Mouse (Mus musculus) limb, embryonic 14.5 days (tissue): ENCODE data around the gene Cfap97d1. TPM values are rescaled to one million over a fixed set of nuclear protein-coding genes. Genes with fewer than 3 reads are reported as not detected.

Experiments
- ATAC-seq: fragments of 200-750 bp; cut with Nextera tagmentation; 2 replicates; pipeline ENCODE4 v1.8.0; 2017; ENCODE audit warnings: low read depth, moderate number of reproducible peaks, moderate TSS enrichment; ENCODE audit not compliant: low FRiP score
- DNase-seq: peaks from one replicate; pipeline ENCODE4 v3.0.0-alpha.2; 2015; ENCODE audit warnings: low spot score
- H3K27ac ChIP-seq: fragments of 300-500 bp; sonication (generic); replicated peaks from 2 replicates; pipeline ENCODE4 v1.5.1; 2014; ENCODE audit warnings: low read depth, mild to moderate bottlenecking, low read length, moderate library complexity, mixed read lengths
- H3K27me3 ChIP-seq: fragments of 300-500 bp; sonication (generic); 2 replicates; pipeline ENCODE4 v1.6.1; 2014; ENCODE audit warnings: low read length, mixed read lengths; ENCODE audit not compliant: control insufficient read depth, insufficient read depth
- H3K36me3 ChIP-seq: fragments of 300-500 bp; sonication (generic); 2 replicates; pipeline ENCODE4 v1.6.1; 2014; ENCODE audit warnings: mild to moderate bottlenecking, low read length, moderate library complexity, mixed read lengths; ENCODE audit not compliant: control insufficient read depth, insufficient read depth
- H3K4me1 ChIP-seq: fragments of 300-500 bp; sonication (generic); 2 replicates; pipeline ENCODE4 v1.6.1; 2014; ENCODE audit warnings: antibody characterized with exemption, low read length, mixed read lengths; ENCODE audit not compliant: control insufficient read depth, insufficient read depth
- H3K4me2 ChIP-seq: fragments of 300-500 bp; sonication (generic); replicated peaks from 2 replicates; pipeline ENCODE4 v1.6.1; 2014; ENCODE audit warnings: low read depth, mild to moderate bottlenecking, low read length, moderate library complexity; ENCODE audit not compliant: severe bottlenecking
- H3K4me3 ChIP-seq: fragments of 300-500 bp; sonication (generic); replicated peaks from 2 replicates; pipeline ENCODE4 v1.5.1; 2014; ENCODE audit warnings: low read length
- H3K9ac ChIP-seq: fragments of 300-500 bp; sonication (generic); 2 replicates; pipeline ENCODE4 v1.6.1; 2014; ENCODE audit warnings: mild to moderate bottlenecking, low read depth, low read length, moderate library complexity; ENCODE audit not compliant: severe bottlenecking
- H3K9me3 ChIP-seq: fragments of 300-500 bp; sonication (generic); 2 replicates; pipeline ENCODE4 v1.6.1; 2016; ENCODE audit warnings: low read length; ENCODE audit not compliant: control insufficient read depth
- POLR2A ChIP-seq: fragments of 200-500 bp; IDR thresholded peaks from 2 replicates; pipeline ENCODE4 v1.8.0; 2012; ENCODE audit warnings: inconsistent platforms, mild to moderate bottlenecking, moderate library complexity, borderline replicate concordance; ENCODE audit not compliant: insufficient read depth, insufficient read length; ENCODE audit errors: extremely low read depth
- WGBS: fragments of 180-500 bp; shearing (Covaris S2); extraction: QIAGEN DNeasy Blood & Tissue Kit; methylation state at CpG from one replicate; pipeline ENCODE4 v1.1.7; 2014; 5-methylcytosine and 5-hydroxymethylcytosine counted together
- polyA plus RNA-seq, 2 experiments: library from polyadenylated mRNA; depleted of rRNA in 1 of 2; stranded (reverse) in 1 of 2; unstranded in 1 of 2; fragments of >200 nt; fragmentation: Nextera tagmentation in 1 of 2; extraction: Ambion mirVana in 1 of 2; gene quantifications; 2 replicates each; pipeline versions ENCODE4 v1.2.1 to v1.2.3; 2012 to 2014

Cfap97d1 gene
- polyA plus RNA-seq, 2 experiments = not detected

DNA sequence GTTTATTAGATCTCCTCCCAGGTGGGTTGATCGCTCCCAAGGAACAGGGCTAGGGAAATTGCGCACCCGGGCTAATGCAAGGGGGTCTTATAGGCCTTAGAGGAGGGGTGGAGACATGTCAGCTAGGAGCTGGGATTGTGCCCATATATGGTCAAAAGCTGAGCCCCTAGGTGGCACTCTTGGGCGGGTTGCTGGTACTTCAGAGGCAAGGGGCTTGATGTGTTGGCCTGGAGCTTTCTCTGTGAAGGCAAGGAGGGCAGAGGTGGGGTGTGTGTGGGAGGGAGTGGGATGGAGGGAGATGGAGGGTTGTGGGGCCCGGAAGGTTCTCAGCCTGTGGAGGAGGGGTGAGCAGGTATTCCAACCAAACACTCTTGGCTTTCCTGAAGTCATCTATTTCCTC, 37.6 kb upstream of the Cfap97d1 start:
- no peak overlapping the region for H3K9ac ChIP-seq
- WGBS = 21% methylated on average over 5 of the region's 5 CpGs
- no peak for TF ChIP-seq POLR2A
- H3K4me2 ChIP-seq = no peak overlapping the region
- no peak overlapping the region for H3K4me3 ChIP-seq
- ATAC-seq (no peak), DNase-seq (peak; percentile 25)
- H3K9me3 ChIP-seq = no peaks in the 10 kb centered on the region
- no peaks in the 10 kb centered on the region for H3K36me3 ChIP-seq
- no peaks in the 10 kb centered on the region for H3K27me3 ChIP-seq
- no peak overlapping the region for H3K27ac ChIP-seq
- no peaks in the 10 kb centered on the region for H3K4me1 ChIP-seq

GRCm38 (mm10) chr11:101950021-101950420, 34.1 kb upstream of the Cfap97d1 start:
- no peaks in the 10 kb centered on the region for H3K36me3 ChIP-seq
- DNase-seq = no peak
- no peaks in the 10 kb centered on the region for H3K9me3 ChIP-seq
- H3K27ac ChIP-seq = no peak overlapping the region
- no peak overlapping the region for H3K9ac ChIP-seq
- H3K4me2 ChIP-seq = no peak overlapping the region
- H3K4me1 ChIP-seq = peaks cover 9% of the 10 kb centered on the region; the same call in 1 of the 2 replicates
- H3K4me3 ChIP-seq = no peak overlapping the region
- no peak for ATAC-seq
- 93% methylated on average over 5 of the region's 5 CpGs for WGBS
- no peaks in the 10 kb centered on the region for H3K27me3 ChIP-seq
- no peak for TF ChIP-seq POLR2A

GRCm38 (mm10) chr11:101952541-101953341, 31.3 kb upstream of the Cfap97d1 start:
- ATAC-seq = no peak
- 37% methylated on average over 24 of the region's 24 CpGs for WGBS
- no peak for DNase-seq

DNA sequence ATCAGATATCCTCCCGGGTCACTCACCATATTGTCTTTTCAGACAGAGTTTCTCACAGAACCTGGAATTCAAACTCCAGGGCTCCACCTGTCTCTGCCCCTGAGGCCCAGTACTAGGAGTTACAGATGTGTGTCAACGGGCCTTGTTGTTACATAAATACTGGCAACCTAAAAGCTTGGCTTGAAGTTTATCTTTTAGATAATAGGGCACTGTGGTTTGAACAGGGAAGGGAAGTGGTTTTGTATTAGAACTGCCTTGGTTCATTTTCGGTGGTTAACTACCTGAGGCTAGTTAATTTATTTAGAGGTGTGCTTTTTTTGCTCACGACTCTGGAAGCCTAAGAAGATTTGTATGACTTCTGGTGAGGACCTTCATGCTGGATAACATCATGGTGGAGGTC, 30.6 kb upstream of the Cfap97d1 start:
- ATAC-seq (no peak), DNase-seq (no peak)
- no peaks in the 10 kb centered on the region for H3K27me3 ChIP-seq
- peaks cover 11% of the 10 kb centered on the region; the same call in 1 of the 2 replicates for H3K4me1 ChIP-seq
- no peaks in the 10 kb centered on the region for H3K36me3 ChIP-seq
- H3K27ac ChIP-seq = no peak overlapping the region
- no peak overlapping the region for H3K9ac ChIP-seq
- 55% methylated on average over 4 of the region's 4 CpGs for WGBS
- H3K4me2 ChIP-seq = no peak overlapping the region
- H3K4me3 ChIP-seq = no peak overlapping the region
- TF ChIP-seq POLR2A = no peak
- no peaks in the 10 kb centered on the region for H3K9me3 ChIP-seq

More at GRCm38 (mm10) chr11:101952541-101953341, 31.3 kb upstream of the Cfap97d1 start:
- Histone ChIP-seq H3K27me3 (no peaks in the 10 kb centered on the region), H3K36me3 (no peaks in the 10 kb centered on the region), H3K4me2 (0 out of 2 replicates have a peak overlapping the region, but pooled peaks have one; percentile 1), H3K4me1 (peaks cover 11% of the 10 kb centered on the region; the same call in 1 of the 2 replicates), H3K4me3 (no peak overlapping the region), H3K9ac (no peak overlapping the region), H3K27ac (no peak overlapping the region), H3K9me3 (no peaks in the 10 kb centered on the region)
- TF ChIP-seq POLR2A = no peak

GRCm38 (mm10) chr11:101957476-101957875, 26.6 kb upstream of the Cfap97d1 start:
- Histone ChIP-seq H3K9me3 (no peaks in the 10 kb centered on the region), H3K4me2 (no peak overlapping the region), H3K27me3 (peaks cover 11% of the 10 kb centered on the region), H3K36me3 (no peaks in the 10 kb centered on the region), H3K4me1 (peaks cover 12% of the 10 kb centered on the region; the same call in 1 of the 2 replicates), H3K9ac (no peak overlapping the region), H3K27ac (no peak overlapping the region), H3K4me3 (no peak overlapping the region)
- 47% methylated on average over 5 of the region's 5 CpGs for WGBS
- TF ChIP-seq POLR2A = no peak
- ATAC-seq (no peak), DNase-seq (no peak)
